ENCODE assay signal across 8 mouse cellular contexts in the genomic region with DNA sequence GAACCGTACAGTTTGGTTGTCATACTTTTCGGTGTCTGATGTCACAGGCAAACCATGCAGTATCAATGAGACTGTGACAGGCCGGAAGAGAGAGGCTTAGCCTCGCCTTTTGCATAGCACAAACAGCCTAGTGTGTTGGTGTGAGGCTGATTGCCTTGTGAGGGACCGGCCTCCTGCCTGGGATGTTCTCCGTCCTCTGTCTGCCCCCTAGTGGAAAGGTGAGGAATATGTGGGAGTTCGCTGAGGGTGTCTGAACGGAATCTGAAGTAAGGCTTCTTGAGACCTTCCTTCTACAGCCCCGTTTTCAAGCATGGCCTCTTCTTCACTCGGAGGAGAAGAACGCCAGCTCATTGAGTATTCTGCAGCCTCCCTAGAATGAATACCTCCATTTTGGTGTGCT.
DNase-seq lines count a peak whose midpoint lies in the region; ATAC-seq lines count a peak whose summit lies in the region.

No protein-coding gene starts in this region.

- H3K4me2 ChIP-seq in intestine, embryonic 15.5 days (replicated peaks) = peak overlapping the region; percentile 30

- H3K4me3 ChIP-seq in intestine, embryonic 15.5 days (replicated peaks) = no peak overlapping the region

- WGBS in intestine, embryonic 15.5 days = 2% methylated on average over 11 of the region's 11 CpGs

- peak; percentile 83 for ATAC-seq in intestine, embryonic 15.5 days

- peaks cover 20% of the 10 kb centered on the region for H3K4me1 ChIP-seq in intestine, embryonic 15.5 days (replicated peaks)

- intact Hi-C loops in gastrocnemius, postnatal 36 days (cut with DNase I) = loop anchor here (5.0 kb wide), 3 partner anchors 336 to 546 kb away; partner anchors contain the start of gene Tiparp
- intact Hi-C loops in left cerebral cortex, postnatal 14 days (cut with DNase I) = loop anchor here (2.0 to 5.0 kb wide), 4 partner anchors 66 to 481 kb away; partner anchors contain the start of genes Lekr1 and Tiparp

- H3K36me3 ChIP-seq in intestine, embryonic 15.5 days = no peaks in the 10 kb centered on the region

- H3K9ac ChIP-seq in intestine, embryonic 15.5 days = no peak overlapping the region

- DNase-seq in adrenal gland, adult 18-20 months (ENCODE audit: low spot score in 2 of 2) = peak; percentile 57 to 76
- DNase-seq in embryo, embryonic 11 days = peak; percentile 88
- peak; percentile 57 to 81 for DNase-seq in gastrocnemius, postnatal 36 days
- peak; percentile 89 for DNase-seq in left cerebral cortex, postnatal 14 days (ENCODE audit: low spot score in 2 of 2)
- peak; percentile 89 for DNase-seq in mesoderm, embryonic 11.5 days (ENCODE audit: low read depth, low spot score)
- DNase-seq in right cerebral cortex, postnatal 25 days = peak; percentile 84
- peak; percentile 75 to 83 for DNase-seq in urinary bladder, postnatal 36 days (ENCODE audit: low spot score in 2 of 2)

- 0 out of 2 replicates have a peak, but pooled peaks cover 3% of the 10 kb centered on the region for H3K27me3 ChIP-seq in intestine, embryonic 15.5 days (replicated peaks)

- no peaks in the 10 kb centered on the region for H3K9me3 ChIP-seq in intestine, embryonic 15.5 days

- H3K27ac ChIP-seq in intestine, embryonic 15.5 days = no peak overlapping the region
